Mouse (Mus musculus) urinary bladder, adult 2 months (tissue): Measurements from ENCODE around the gene Cox8c. TPM values are rescaled to one million over a fixed set of nuclear protein-coding genes. Genes with fewer than 3 reads are reported as not detected.

Experiments used
- polyA plus RNA-seq: library from polyadenylated mRNA; depleted of rRNA; stranded (reverse); fragments of >200 nt; gene quantifications from 2 replicates; pipeline ENCODE4 v1.2.3, GENCODE M21; 2012; rRNA removed

Gene Cox8c
- polyA plus RNA-seq, 1 experiment, result not detected

Other genes with a start within 250 kb of the Cox8c start
- 43.6 and 57.6 TPM in 2 replicates for gene Itpk1, start 194.4 kb upstream of the Cox8c start, polyA plus RNA-seq
- gene Moap1, start 155.7 kb upstream of the Cox8c start, polyA plus RNA-seq, result 4.2 and 4.6 TPM in 2 replicates
- gene Tmem251, start 155.6 kb upstream of the Cox8c start, polyA plus RNA-seq, result 3.2 and 4.0 TPM in 2 replicates
- not detected in 2 replicates for gene Gm28051, start 141.6 kb upstream of the Cox8c start, polyA plus RNA-seq
- gene Gon7, start 141.5 kb upstream of the Cox8c start, polyA plus RNA-seq, result 10.4 and 11.8 TPM in 2 replicates
- gene Ubr7, start 141.3 kb upstream of the Cox8c start, polyA plus RNA-seq, result 24.2 and 25.3 TPM in 2 replicates
- 8.0 and 9.6 TPM in 2 replicates for gene Gm20604, start 140.6 kb upstream of the Cox8c start, polyA plus RNA-seq
- 20.1 and 27.7 TPM in 2 replicates for gene Btbd7, start 20.8 kb upstream of the Cox8c start, polyA plus RNA-seq
- 0.12 and 0.14 TPM in 2 replicates for gene Unc79, start 49.5 kb downstream of the Cox8c start, polyA plus RNA-seq